Mouse (Mus musculus): ENCODE results near the gene Gm21663.

DNA sequence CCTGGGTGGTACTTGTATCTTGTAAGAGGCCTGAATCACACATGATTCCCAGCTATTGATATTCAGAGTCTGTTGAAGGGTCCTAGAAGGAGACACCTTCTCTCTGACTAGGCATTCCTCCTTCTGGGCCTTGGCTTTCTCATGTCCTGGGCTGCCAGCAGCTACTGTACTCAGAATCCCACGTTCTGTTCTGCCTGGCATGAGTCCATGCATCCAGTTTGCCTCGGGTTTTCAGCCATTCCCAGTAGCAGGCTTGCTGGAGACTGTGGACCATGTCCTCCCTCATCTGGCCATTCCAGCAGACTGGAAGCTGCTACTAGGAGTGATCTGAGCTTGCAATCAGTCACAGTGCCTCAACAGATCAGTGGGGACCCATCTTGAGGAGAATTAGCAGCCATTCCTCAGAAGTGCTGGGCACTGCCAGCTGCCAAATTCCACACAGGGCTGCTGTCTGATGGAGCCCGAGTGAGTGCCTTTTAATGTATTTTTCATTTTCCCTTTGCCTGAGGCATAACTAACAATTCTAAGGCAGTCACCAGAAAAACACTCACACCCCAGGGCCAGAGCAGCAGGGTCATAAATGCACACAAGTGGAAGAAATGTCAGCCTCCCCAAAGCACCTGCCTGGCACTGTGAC, 52.3 kb downstream of the Gm21663 start:
- TF ChIP-seq CTCF (IDR thresholded peaks at IDR 0.05; ENCODE audit: control insufficient read depth, insufficient read depth, insufficient read length) (no peak), MYOD1 (IDR thresholded peaks at IDR 0.05; ENCODE audit: control insufficient read depth, insufficient read length, low read depth) (no peak), CEBPB (IDR thresholded peaks at IDR 0.05; ENCODE audit: low read depth) (no peak), USF1 (IDR thresholded peaks at IDR 0.05; ENCODE audit: low read depth) (no peak), MAX (IDR thresholded peaks at IDR 0.05) (no peak)

Data from C2C12 (cell line).